Mouse (Mus musculus) thymus, adult 2 months (tissue): ENCODE measurements around the gene Rprd1b.

Experiments used
- CTCF ChIP-seq: fragments of 200-500 bp; IDR thresholded peaks from 2 replicates; pipeline ENCODE4 v1.5.1; 2012; ENCODE audit warnings: mild to moderate bottlenecking, control low read depth, low read length, moderate library complexity, borderline replicate concordance; ENCODE audit not compliant: control insufficient read depth, poor library complexity, insufficient read depth; ENCODE audit errors: extremely low read depth
- POLR2A ChIP-seq: fragments of 200-500 bp; IDR thresholded peaks from 2 replicates; pipeline ENCODE4 v1.6.1; 2012; ENCODE audit warnings: mild to moderate bottlenecking, low read length, control low read depth, moderate library complexity; ENCODE audit not compliant: control insufficient read depth, poor library complexity, insufficient read depth; ENCODE audit errors: extremely low read depth

- no peak for TF ChIP-seq POLR2A
- no peak for TF ChIP-seq CTCF
Measured at GRCm38 (mm10) chr2:158098730-158099129, 70.4 kb downstream of the Rprd1b start.
